Comparison of ENCODE assay signal across 27 mouse cellular contexts in genomic region chr1:134671234-134672070, GRCm38 (mm10). TPM values are rescaled to one million over a fixed set of nuclear protein-coding genes. Genes with fewer than 3 reads are reported as not detected.
DNase-seq lines count a peak whose midpoint lies in the region; ATAC-seq and TF ChIP-seq lines count a peak whose summit lies in the region.
"Had no signal": no experiment of that assay in that cellular context is flagged by ENCODE, and none has a peak within 500 bp of the region (broad histone marks: within the 10 kb centered on the region; RNA-seq: fewer than 3 reads in every experiment).

No protein-coding gene starts in this region.

- H3K4me3 ChIP-seq in forebrain, postnatal 0 days (ENCODE audit: low read depth, low read length) = no peak overlapping the region
- no peak overlapping the region for H3K4me3 ChIP-seq in forebrain, embryonic 16.5 days (replicated peaks; ENCODE audit: low read length)
- H3K4me3 ChIP-seq in lung, postnatal 0 days (ENCODE audit: low read depth, low read length) = no peak overlapping the region
- no peak overlapping the region for H3K4me3 ChIP-seq in neural tube, embryonic 14.5 days (ENCODE audit: low read depth, low read length)
- H3K4me3 ChIP-seq: forebrain, embryonic 15.5 days; heart, embryonic 12.5 days; kidney, embryonic 15.5 days; limb, embryonic 13.5 days; liver, embryonic 13.5 days; lung, embryonic 15.5 days had no signal

- DNase-seq in forebrain, postnatal 0 days = no peak
- DNase-seq in lung, postnatal 36 days = peak; percentile 0
- DNase-seq in lung, postnatal 0 days (ENCODE audit: low spot score) = no peak
- no peak for DNase-seq in thymus, postnatal 0 days (ENCODE audit: low spot score)
- DNase-seq: adrenal gland, postnatal 14 days; cerebellum, adult 11 months; cerebellum, postnatal 14 days; embryo, embryonic 11 days; gastrocnemius, postnatal 36 days; liver, embryonic 13.5 days; right cerebral cortex, postnatal 14 days; thymus, postnatal 36 days had no signal

- no peak for TF ChIP-seq EP300 in lung, postnatal 0 days (IDR thresholded peaks at IDR 0.05)

- no peak overlapping the region for H3K9ac ChIP-seq in forebrain, postnatal 0 days
- H3K9ac ChIP-seq in forebrain, embryonic 16.5 days (replicated peaks; ENCODE audit: low read depth, low read length) = no peak overlapping the region
- H3K9ac ChIP-seq in lung, postnatal 0 days (replicated peaks; ENCODE audit: low read depth) = no peak overlapping the region
- H3K9ac ChIP-seq in neural tube, embryonic 14.5 days (replicated peaks; ENCODE audit: low read depth, low read length) = no peak overlapping the region
- H3K9ac ChIP-seq: forebrain, embryonic 15.5 days; heart, embryonic 12.5 days; kidney, embryonic 15.5 days; limb, embryonic 13.5 days; liver, embryonic 13.5 days; lung, embryonic 15.5 days had no signal

- H3K36me3 ChIP-seq in forebrain, postnatal 0 days (ENCODE audit: insufficient read depth) = no peaks in the 10 kb centered on the region
- no peaks in the 10 kb centered on the region for H3K36me3 ChIP-seq in forebrain, embryonic 16.5 days (ENCODE audit: control insufficient read depth, insufficient read depth)
- no peaks in the 10 kb centered on the region for H3K36me3 ChIP-seq in lung, postnatal 0 days (ENCODE audit: insufficient read depth, low read length)
- H3K36me3 ChIP-seq in neural tube, embryonic 14.5 days (ENCODE audit: control insufficient read depth, insufficient read depth, low read length) = no peaks in the 10 kb centered on the region
- H3K36me3 ChIP-seq: forebrain, embryonic 15.5 days; heart, embryonic 12.5 days; kidney, embryonic 15.5 days; limb, embryonic 13.5 days; liver, embryonic 13.5 days; lung, embryonic 15.5 days had no signal

- no peaks in the 10 kb centered on the region for H3K4me1 ChIP-seq in forebrain, postnatal 0 days (ENCODE audit: insufficient read depth)
- H3K4me1 ChIP-seq in forebrain, embryonic 16.5 days (replicated peaks; ENCODE audit: control insufficient read depth, insufficient read depth, low read length) = no peaks in the 10 kb centered on the region
- H3K4me1 ChIP-seq in lung, postnatal 0 days (ENCODE audit: insufficient read depth, low read depth, low read length) = no peaks in the 10 kb centered on the region
- H3K4me1 ChIP-seq in neural tube, embryonic 14.5 days (ENCODE audit: control insufficient read depth, insufficient read depth, low read length) = no peaks in the 10 kb centered on the region
- H3K4me1 ChIP-seq: forebrain, embryonic 15.5 days; limb, embryonic 13.5 days; liver, embryonic 13.5 days; lung, embryonic 15.5 days had no signal

- H3K27ac ChIP-seq in forebrain, postnatal 0 days (ENCODE audit: low read depth, low read length) = no peak overlapping the region
- H3K27ac ChIP-seq in forebrain, embryonic 16.5 days (ENCODE audit: low read length) = no peak overlapping the region
- no peak overlapping the region for H3K27ac ChIP-seq in lung, postnatal 0 days (ENCODE audit: low read length)
- peak overlapping the region; percentile 44 for H3K27ac ChIP-seq in neural tube, embryonic 14.5 days (ENCODE audit: low read depth, low read length)
- H3K27ac ChIP-seq: forebrain, embryonic 15.5 days; limb, embryonic 13.5 days; liver, embryonic 13.5 days; lung, embryonic 15.5 days had no signal

- H3K9me3 ChIP-seq in forebrain, postnatal 0 days (ENCODE audit: low read length) = no peaks in the 10 kb centered on the region
- H3K9me3 ChIP-seq in forebrain, embryonic 16.5 days (ENCODE audit: control insufficient read depth, low read length) = no peaks in the 10 kb centered on the region
- no peaks in the 10 kb centered on the region for H3K9me3 ChIP-seq in lung, postnatal 0 days (ENCODE audit: low read length)
- no peaks in the 10 kb centered on the region for H3K9me3 ChIP-seq in neural tube, embryonic 14.5 days (ENCODE audit: control insufficient read depth, low read length)
- H3K9me3 ChIP-seq: forebrain, embryonic 15.5 days; kidney, embryonic 15.5 days; limb, embryonic 13.5 days; liver, embryonic 13.5 days; lung, embryonic 15.5 days had no signal

- ATAC-seq in forebrain, postnatal 0 days = peak; percentile 36; the same call in 1 of the 2 replicates
- no peak for ATAC-seq in forebrain, embryonic 16.5 days
- ATAC-seq in lung, postnatal 0 days = no peak
- ATAC-seq in granulocyte monocyte progenitor cell, adult 5-6 weeks (replicated peaks; ENCODE audit: poor library complexity, severe bottlenecking) = peak; percentile 44; the same call in 1 of the 2 replicates
- ATAC-seq in neural tube, embryonic 14.5 days (ENCODE audit: low read depth) = peak; percentile 61; the same call in 1 of the 2 replicates
- no peak for ATAC-seq in megakaryocyte-erythroid progenitor cell, adult 5-6 weeks (replicated peaks; ENCODE audit: low FRiP score, low TSS enrichment, poor library complexity, severe bottlenecking)
- ATAC-seq: CD4-positive, CD25-positive, alpha-beta regulatory T cell, adult 4 months; forebrain, embryonic 15.5 days; intestine, embryonic 16.5 days; Patski had no signal

- WGBS in forebrain, postnatal 0 days = 69% methylated on average over 10 of the region's 10 CpGs
- WGBS in forebrain, embryonic 16.5 days = 74% methylated on average over 10 of the region's 10 CpGs
- 62% methylated on average over 10 of the region's 10 CpGs for WGBS in lung, postnatal 0 days
- 59% methylated on average over 10 of the region's 10 CpGs for WGBS in neural tube, embryonic 14.5 days

- no peak for TF ChIP-seq CTCF in forebrain, postnatal 0 days (IDR thresholded peaks at IDR 0.05; ENCODE audit: low read depth)
- TF ChIP-seq CTCF in lung, postnatal 0 days (IDR thresholded peaks at IDR 0.05) = no peak

- H3K4me2 ChIP-seq in forebrain, postnatal 0 days (ENCODE audit: low read depth) = no peak overlapping the region
- H3K4me2 ChIP-seq in forebrain, embryonic 16.5 days (ENCODE audit: low read length) = no peak overlapping the region
- H3K4me2 ChIP-seq in lung, postnatal 0 days (replicated peaks; ENCODE audit: low read depth, low read length) = no peak overlapping the region
- no peak overlapping the region for H3K4me2 ChIP-seq in neural tube, embryonic 14.5 days (ENCODE audit: low read depth, low read length)
- H3K4me2 ChIP-seq: forebrain, embryonic 15.5 days; heart, embryonic 12.5 days; kidney, embryonic 15.5 days; limb, embryonic 13.5 days; liver, embryonic 13.5 days; lung, embryonic 15.5 days had no signal

- H3K27me3 ChIP-seq in forebrain, postnatal 0 days (ENCODE audit: insufficient read depth, low read length) = no peaks in the 10 kb centered on the region
- no peaks in the 10 kb centered on the region for H3K27me3 ChIP-seq in forebrain, embryonic 16.5 days (replicated peaks; ENCODE audit: control insufficient read depth, insufficient read depth, low read length)
- no peaks in the 10 kb centered on the region for H3K27me3 ChIP-seq in lung, postnatal 0 days (replicated peaks; ENCODE audit: insufficient read depth, low read length)
- no peaks in the 10 kb centered on the region for H3K27me3 ChIP-seq in neural tube, embryonic 14.5 days (ENCODE audit: control insufficient read depth, insufficient read depth, low read length)
- H3K27me3 ChIP-seq: forebrain, embryonic 15.5 days; kidney, embryonic 15.5 days; limb, embryonic 13.5 days; liver, embryonic 13.5 days; lung, embryonic 15.5 days; Patski had no signal

RNA-seq across cellular contexts. Expression of gene Syt2, which starts 25.0 kb away (rescaled TPM):
- total RNA-seq in forebrain, postnatal 0 days (2014; rRNA removed) = 1.1 and 1.3 TPM in 2 replicates
- 1.2 and 1.6 TPM in 2 replicates for polyA plus RNA-seq in forebrain, postnatal 0 days (2015; fragmentation: Nextera tagmentation; extraction: Ambion mirVana)
- polyA plus RNA-seq in forebrain, embryonic 16.5 days (2015; fragmentation: Nextera tagmentation; extraction: Ambion mirVana) = 1.1 and 2.2 TPM in 2 replicates
- 0.14 TPM in 2 replicates for polyA plus RNA-seq in lung, postnatal 0 days (2015; fragmentation: Nextera tagmentation; extraction: Ambion mirVana)
- total RNA-seq in granulocyte monocyte progenitor cell, adult 5-6 weeks (2014; fragmentation: Nextera tagmentation) = not detected in 2 replicates
- total RNA-seq in granulocyte monocyte progenitor cell, adult 5-6 weeks (2017) = 0.41 TPM in 1 of 2 replicates, not detected in the other
- 15.6 and 18.3 TPM in 2 replicates for polyA plus RNA-seq in neural tube, embryonic 14.5 days (2014; fragmentation: Nextera tagmentation; extraction: Ambion mirVana)
- 0.33 TPM in 1 of 2 replicates, not detected in the other for total RNA-seq in megakaryocyte-erythroid progenitor cell, adult 5-6 weeks (2014; fragmentation: Nextera tagmentation)
- 0.05 TPM in 1 of 2 replicates, not detected in the other for total RNA-seq in megakaryocyte-erythroid progenitor cell, adult 5-6 weeks (2017)
- polyA plus RNA-seq in thymus, postnatal 0 days (2015; fragmentation: Nextera tagmentation; extraction: Ambion mirVana) = 0.03 and 0.14 TPM in 2 replicates
- total RNA-seq: gastrocnemius, postnatal 36 days; heart, postnatal 25 days; megakaryocyte, adult 5-6 weeks had no signal
- polyA plus RNA-seq: spleen, adult 2 months had no signal

Comparison
In these comparisons a context has a peak if more than half of its experiments do, and no peak if none do; other contexts are left out.
1. ATAC-seq: peak in forebrain, postnatal 0 days (single experiment), granulocyte monocyte progenitor cell, adult 5-6 weeks (single experiment) and neural tube, embryonic 14.5 days (single experiment); none in forebrain, embryonic 16.5 days (single experiment), lung, postnatal 0 days (single experiment) and megakaryocyte-erythroid progenitor cell, adult 5-6 weeks (single experiment).